Mouse (Mus musculus): ENCODE data around the gene Tmem107.

GRCm38 (mm10) chr11:69061255-69061912 is 9.2 kb upstream of the Tmem107 start:
- no peak for TF ChIP-seq CTCF (conservative IDR thresholded peaks at IDR 0.05; ENCODE audit: insufficient read depth, insufficient read length, low read depth, low read length)
- TF ChIP-seq POLR2A (IDR thresholded peaks at IDR 0.05; ENCODE audit: low read depth, low read length), result no peak
